Mouse (Mus musculus) bone marrow macrophage, adult 2 months (primary cell): ENCODE data around the gene Plpp2.

ENCODE experiments used
- CTCF ChIP-seq: IDR thresholded peaks from 2 replicates; pipeline ENCODE4 v1.5.1; 2012; ENCODE audit warnings: low read depth, mild to moderate bottlenecking, low read length, moderate library complexity
- POLR2A ChIP-seq: IDR thresholded peaks from 2 replicates; pipeline ENCODE4 v1.6.1; 2012; ENCODE audit warnings: mild to moderate bottlenecking, low read depth, low read length, borderline replicate concordance

DNA sequence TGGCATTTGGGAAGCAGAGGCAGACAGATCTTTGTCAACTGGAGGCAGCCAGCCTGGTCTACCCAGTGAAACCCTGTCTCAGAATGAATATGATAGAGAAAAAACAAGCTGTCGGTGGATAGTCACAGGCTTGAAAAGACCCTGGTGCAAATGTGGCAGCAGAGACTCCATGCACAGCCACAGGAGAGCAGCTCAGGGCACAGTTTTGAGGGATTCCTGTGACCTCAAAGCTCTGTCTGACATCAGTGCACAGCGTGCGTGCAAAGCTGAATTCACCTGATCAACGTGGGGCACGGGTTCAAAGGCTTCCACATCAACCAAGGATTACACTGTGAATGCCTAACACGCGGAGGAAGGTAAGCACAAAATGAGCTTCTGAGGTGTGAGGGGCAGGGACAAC lies 46.8 kb upstream of the Plpp2 start:
- TF ChIP-seq POLR2A (no peak), CTCF (no peak)
